Mouse (Mus musculus) heart, postnatal 0 days (tissue): ENCODE measurements around the gene Wwc1.

Source experiments
- CTCF ChIP-seq: IDR thresholded peaks from 2 replicates; pipeline ENCODE4 v1.5.1; 2016; ENCODE audit warnings: antibody characterized with exemption, control low read depth, low read depth
- EP300 ChIP-seq: IDR thresholded peaks from 2 replicates; pipeline ENCODE4 v1.6.1; 2016; ENCODE audit warnings: antibody characterized with exemption, low read depth

GRCm38 (mm10) chr11:35979266-35979732 is 1.0 kb downstream of the Wwc1 start:
- TF ChIP-seq CTCF (no peak), EP300 (no peak)
